Mouse (Mus musculus): ENCODE results near the gene Lztfl1. TPM values are rescaled to one million over a fixed set of nuclear protein-coding genes. Genes with fewer than 3 reads are reported as not detected.
"Not testable (repeated sequence)": the region's sequence is repeated elsewhere in the genome, so short reads cannot be mapped to it uniquely, and the experiment has no call there.

Gene Lztfl1
- 26.7 and 35.4 TPM in 2 replicates for polyA plus RNA-seq (2015; fragmentation: Nextera tagmentation; extraction: Ambion mirVana)

GRCm38 (mm10) chr9:123717186-123718008 is at the start of gene Lztfl1:
Gene Lztfl1 (minus strand): TSS chr9:123717697.
- no peaks in the 10 kb centered on the region for H3K36me3 ChIP-seq
- peak within 1 kb of the TSS; percentile 86 for H3K9ac ChIP-seq
- peaks cover 3% of the 10 kb centered on the region for H3K4me1 ChIP-seq (replicated peaks)
- no peaks in the 10 kb centered on the region for H3K9me3 ChIP-seq (replicated peaks)
- ATAC-seq (replicated peaks; ENCODE audit: insufficient number of reproducible peaks, insufficient read depth, low FRiP score, low read depth) = peak; percentile 99
- H3K27ac ChIP-seq = peak within 1 kb of the TSS; percentile 80
- H3K4me2 ChIP-seq = peak within 1 kb of the TSS; percentile 79
- H3K4me3 ChIP-seq = peak within 1 kb of the TSS; percentile 95
- WGBS = under 1% methylated on average over 55 of the region's 55 CpGs
- peaks cover 4% of the 10 kb centered on the region; the same call in 1 of the 2 replicates for H3K27me3 ChIP-seq

DNA sequence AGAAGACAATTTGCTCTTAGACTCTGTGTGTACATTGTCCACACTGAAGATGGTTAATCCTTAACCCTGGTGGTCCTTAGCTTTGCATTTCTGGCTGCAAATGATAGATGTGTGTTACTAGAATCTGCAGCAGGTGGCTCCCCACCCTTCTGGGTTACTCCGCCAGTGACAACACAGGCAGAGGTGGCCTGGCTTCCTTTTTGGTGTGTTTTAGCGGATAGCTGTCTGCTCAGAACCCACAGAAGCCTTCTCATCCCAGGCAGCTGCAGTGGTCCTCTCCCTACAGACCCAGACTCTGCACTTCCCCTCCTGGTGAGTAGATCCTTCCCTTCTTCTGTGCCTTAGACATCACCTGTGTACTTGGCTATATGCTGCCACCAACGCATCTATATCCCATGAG is 49.5 kb upstream of the Lztfl1 start:
- ATAC-seq (replicated peaks; ENCODE audit: insufficient number of reproducible peaks, insufficient read depth, low FRiP score, low read depth) = no peak
- H3K27me3 ChIP-seq = no peaks in the 10 kb centered on the region
- no peak overlapping the region for H3K9ac ChIP-seq
- no peak overlapping the region for H3K4me2 ChIP-seq
- WGBS = 60% methylated on average over 3 of the region's 3 CpGs
- no peaks in the 10 kb centered on the region for H3K9me3 ChIP-seq (replicated peaks)
- H3K4me1 ChIP-seq (replicated peaks) = no peaks in the 10 kb centered on the region
- H3K27ac ChIP-seq = no peak overlapping the region
- H3K36me3 ChIP-seq = no peaks in the 10 kb centered on the region
- no peak overlapping the region for H3K4me3 ChIP-seq

- no peak overlapping the region for H3K9ac ChIP-seq
- H3K27ac ChIP-seq = no peak overlapping the region
- H3K4me1 ChIP-seq (replicated peaks) = no peaks in the 10 kb centered on the region
- no peaks in the 10 kb centered on the region for H3K36me3 ChIP-seq
- H3K9me3 ChIP-seq (replicated peaks) = no peaks in the 10 kb centered on the region
- WGBS = 64% methylated on average over 3 of the region's 3 CpGs
- no peak overlapping the region for H3K4me3 ChIP-seq
- ATAC-seq (replicated peaks; ENCODE audit: insufficient number of reproducible peaks, insufficient read depth, low FRiP score, low read depth) = no peak
- H3K27me3 ChIP-seq = no peaks in the 10 kb centered on the region
- H3K4me2 ChIP-seq = no peak overlapping the region
Observed at GRCm38 (mm10) chr9:123763771-123764170, 46.3 kb upstream of the Lztfl1 start.

- H3K4me2 ChIP-seq = no peak overlapping the region
- no peaks in the 10 kb centered on the region for H3K4me1 ChIP-seq (replicated peaks)
- H3K36me3 ChIP-seq = no peaks in the 10 kb centered on the region
- H3K9ac ChIP-seq = no peak overlapping the region
- no peak for ATAC-seq (replicated peaks; ENCODE audit: insufficient number of reproducible peaks, insufficient read depth, low FRiP score, low read depth)
- H3K4me3 ChIP-seq = no peak overlapping the region
- H3K27ac ChIP-seq = no peak overlapping the region
- H3K27me3 ChIP-seq = no peaks in the 10 kb centered on the region
- 82% methylated on average over 4 of the region's 4 CpGs for WGBS
- no peaks in the 10 kb centered on the region for H3K9me3 ChIP-seq (replicated peaks)
Observed at GRCm38 (mm10) chr9:123762886-123763285, 45.4 kb upstream of the Lztfl1 start.

DNA sequence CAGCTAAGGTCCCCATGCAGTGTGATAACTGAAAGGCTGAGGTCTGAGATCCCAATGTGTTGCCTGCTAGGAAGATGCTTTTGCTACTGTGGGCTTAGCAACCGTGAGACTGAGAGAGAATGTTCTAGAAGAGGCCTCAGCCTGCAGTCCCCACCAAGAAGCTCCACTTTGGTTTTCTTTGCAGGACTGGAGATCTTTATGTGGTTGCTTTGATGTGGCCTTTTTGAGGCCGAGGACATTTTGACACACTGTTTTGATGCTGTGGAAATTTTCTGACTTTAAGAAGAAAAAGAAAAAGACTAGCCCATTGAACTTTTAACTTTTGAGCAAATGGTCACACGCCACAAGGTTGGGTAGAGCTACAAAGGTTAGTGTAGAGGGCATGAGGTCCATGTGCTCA is 43.3 kb upstream of the Lztfl1 start:
- Histone ChIP-seq H3K4me2 (no peak overlapping the region), H3K9me3 (replicated peaks) (no peaks in the 10 kb centered on the region), H3K4me1 (replicated peaks) (no peaks in the 10 kb centered on the region), H3K27me3 (no peaks in the 10 kb centered on the region), H3K36me3 (no peaks in the 10 kb centered on the region), H3K4me3 (no peak overlapping the region), H3K27ac (no peak overlapping the region), H3K9ac (no peak overlapping the region)
- ATAC-seq (replicated peaks; ENCODE audit: insufficient number of reproducible peaks, insufficient read depth, low FRiP score, low read depth) = no peak
- 75% methylated on average over 3 of the region's 3 CpGs for WGBS

DNA sequence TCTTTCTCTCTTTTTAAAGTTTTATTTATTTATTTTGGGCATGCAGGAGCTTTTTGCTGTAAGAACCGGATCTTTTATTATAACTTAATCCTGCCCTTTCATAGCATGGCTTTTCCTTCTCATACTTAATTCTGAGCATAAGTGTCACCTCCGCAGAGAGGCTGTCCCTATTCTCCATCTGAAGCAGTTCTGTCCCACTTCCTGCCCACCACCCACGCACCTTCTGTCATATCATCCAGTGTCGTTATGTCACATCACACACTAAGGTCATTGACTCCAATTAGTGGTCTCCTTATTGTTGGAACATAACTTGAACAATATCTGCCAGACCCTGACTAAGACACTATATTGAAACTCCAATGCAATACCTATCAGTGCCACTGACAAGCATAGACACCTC is 41.1 kb upstream of the Lztfl1 start:
- WGBS = 65% methylated on average over 4 of the region's 4 CpGs
- no peak for ATAC-seq (replicated peaks; ENCODE audit: insufficient number of reproducible peaks, insufficient read depth, low FRiP score, low read depth)
- Histone ChIP-seq H3K27me3 (no peaks in the 10 kb centered on the region), H3K36me3 (no peaks in the 10 kb centered on the region), H3K27ac (no peak overlapping the region), H3K4me2 (no peak overlapping the region), H3K9ac (no peak overlapping the region), H3K9me3 (replicated peaks) (no peaks in the 10 kb centered on the region), H3K4me3 (no peak overlapping the region), H3K4me1 (replicated peaks) (no peaks in the 10 kb centered on the region)

DNA sequence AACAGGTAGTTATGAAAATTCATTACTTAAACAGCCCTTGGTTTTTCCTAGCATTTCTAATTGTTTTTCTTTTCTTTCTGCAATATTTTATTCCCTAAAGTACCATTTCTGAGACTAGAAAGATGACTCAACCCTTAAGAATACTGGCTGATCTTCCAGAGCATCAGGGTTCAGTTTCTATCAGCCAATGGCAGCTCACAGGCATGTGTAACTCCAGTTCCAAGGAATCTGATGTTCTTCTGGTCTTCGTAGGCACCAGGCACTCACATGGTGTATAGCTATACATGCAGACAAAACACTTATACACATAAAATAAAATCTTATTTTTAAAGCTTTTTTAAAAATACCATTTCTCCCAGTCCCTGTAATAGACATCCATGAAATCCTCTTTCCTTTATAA is 40.7 kb upstream of the Lztfl1 start:
- Histone ChIP-seq H3K9me3 (replicated peaks) (no peaks in the 10 kb centered on the region), H3K9ac (no peak overlapping the region), H3K4me2 (no peak overlapping the region), H3K4me1 (replicated peaks) (no peaks in the 10 kb centered on the region), H3K27ac (no peak overlapping the region), H3K36me3 (no peaks in the 10 kb centered on the region), H3K4me3 (no peak overlapping the region), H3K27me3 (no peaks in the 10 kb centered on the region)
- ATAC-seq (replicated peaks; ENCODE audit: insufficient number of reproducible peaks, insufficient read depth, low FRiP score, low read depth) = no peak
- 75% methylated on average over 1 of the region's 1 CpGs for WGBS

- Histone ChIP-seq H3K27me3 (no peaks in the 10 kb centered on the region), H3K27ac (no peak overlapping the region), H3K4me3 (no peak overlapping the region), H3K4me1 (replicated peaks) (no peaks in the 10 kb centered on the region), H3K9ac (no peak overlapping the region), H3K9me3 (replicated peaks) (no peaks in the 10 kb centered on the region), H3K36me3 (no peaks in the 10 kb centered on the region), H3K4me2 (no peak overlapping the region)
- no peak for ATAC-seq (replicated peaks; ENCODE audit: insufficient number of reproducible peaks, insufficient read depth, low FRiP score, low read depth)
- 57% methylated on average over 2 of the region's 2 CpGs for WGBS
Observed at GRCm38 (mm10) chr9:123757326-123757725, 39.8 kb upstream of the Lztfl1 start.

- Histone ChIP-seq H3K4me1 (replicated peaks) (no peaks in the 10 kb centered on the region), H3K27ac (no peak overlapping the region), H3K9ac (no peak overlapping the region), H3K4me2 (no peak overlapping the region), H3K9me3 (replicated peaks) (no peaks in the 10 kb centered on the region), H3K4me3 (no peak overlapping the region), H3K36me3 (no peaks in the 10 kb centered on the region), H3K27me3 (no peaks in the 10 kb centered on the region)
- no peak for ATAC-seq (replicated peaks; ENCODE audit: insufficient number of reproducible peaks, insufficient read depth, low FRiP score, low read depth)
- WGBS = 59% methylated on average over 3 of the region's 3 CpGs
Observed at GRCm38 (mm10) chr9:123756752-123757151, 39.3 kb upstream of the Lztfl1 start.

DNA sequence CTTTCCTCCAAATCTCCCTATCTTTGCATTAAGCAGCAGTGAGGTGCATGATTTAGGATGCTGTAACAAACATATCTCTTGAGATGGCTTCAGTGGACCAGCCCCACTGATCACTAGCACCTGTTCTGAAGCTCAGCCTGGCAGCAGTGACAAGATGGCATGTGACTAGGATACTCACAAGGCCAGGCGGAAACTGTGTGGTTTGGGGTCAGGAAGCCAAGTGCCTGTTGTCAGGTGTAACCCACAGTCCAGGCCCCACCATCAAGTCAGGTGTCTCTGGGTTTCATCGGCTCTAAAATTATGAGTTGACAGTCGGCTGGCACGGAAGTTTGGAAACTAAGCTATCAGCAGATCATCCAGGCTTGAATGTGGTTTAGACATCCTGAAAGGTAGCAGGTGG is 36.8 kb upstream of the Lztfl1 start:
- no peaks in the 10 kb centered on the region for H3K9me3 ChIP-seq (replicated peaks)
- H3K4me3 ChIP-seq = no peak overlapping the region
- no peak overlapping the region for H3K4me2 ChIP-seq
- no peaks in the 10 kb centered on the region for H3K36me3 ChIP-seq
- 67% methylated on average over 4 of the region's 4 CpGs for WGBS
- no peak for ATAC-seq (replicated peaks; ENCODE audit: insufficient number of reproducible peaks, insufficient read depth, low FRiP score, low read depth)
- H3K27ac ChIP-seq = no peak overlapping the region
- H3K9ac ChIP-seq = no peak overlapping the region
- H3K4me1 ChIP-seq (replicated peaks) = no peaks in the 10 kb centered on the region
- H3K27me3 ChIP-seq = no peaks in the 10 kb centered on the region

DNA sequence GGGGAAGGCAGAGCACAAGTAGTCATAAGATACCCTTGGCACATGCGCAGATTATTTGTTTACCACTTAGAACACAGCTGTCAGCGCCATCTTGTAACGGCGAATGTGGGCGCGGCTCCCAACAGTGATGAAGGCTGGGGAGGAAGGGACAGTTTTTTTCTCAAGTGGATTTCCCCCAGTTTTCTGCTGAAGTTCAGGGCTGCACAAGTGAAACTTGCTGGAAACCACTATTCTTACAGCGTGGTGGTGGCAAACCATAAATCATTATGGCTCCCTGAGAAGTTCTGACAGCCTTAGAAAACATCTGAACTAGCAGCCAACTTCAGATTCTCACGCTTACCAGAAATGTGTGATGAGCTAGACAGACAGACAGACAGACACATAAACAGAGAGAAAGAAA is 32.2 kb upstream of the Lztfl1 start:
- 87% methylated on average over 7 of the region's 8 CpGs for WGBS
- ATAC-seq (replicated peaks; ENCODE audit: insufficient number of reproducible peaks, insufficient read depth, low FRiP score, low read depth) = not testable (repeated sequence)

DNA sequence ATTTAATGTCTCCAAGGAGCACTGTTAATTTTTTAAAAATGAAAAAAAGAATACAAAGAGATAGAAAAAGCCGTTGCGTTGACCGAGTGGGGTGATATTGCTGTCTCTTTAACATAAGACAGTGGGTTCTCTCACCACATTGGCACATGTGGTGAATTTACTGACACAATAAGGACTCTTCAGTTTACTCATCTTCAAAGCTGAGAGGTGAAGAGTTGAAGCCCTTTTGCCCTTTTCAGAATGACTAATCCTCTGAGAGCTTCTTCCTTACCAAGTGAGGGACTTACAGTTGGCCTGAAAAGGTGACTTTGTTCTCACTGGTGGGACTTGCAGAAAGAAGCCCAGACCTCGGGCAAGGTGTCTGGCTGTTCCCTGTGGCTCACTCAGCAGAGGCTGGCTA is 23.3 kb upstream of the Lztfl1 start:
- Histone ChIP-seq H3K36me3 (no peaks in the 10 kb centered on the region), H3K9ac (no peak overlapping the region), H3K27ac (no peak overlapping the region), H3K4me1 (replicated peaks) (no peaks in the 10 kb centered on the region), H3K27me3 (no peaks in the 10 kb centered on the region), H3K4me3 (no peak overlapping the region), H3K4me2 (no peak overlapping the region), H3K9me3 (replicated peaks) (no peaks in the 10 kb centered on the region)
- ATAC-seq (replicated peaks; ENCODE audit: insufficient number of reproducible peaks, insufficient read depth, low FRiP score, low read depth) = no peak
- WGBS = 72% methylated on average over 4 of the region's 4 CpGs

More for the DNA sequence above, 32.2 kb upstream of the Lztfl1 start:
- H3K9ac ChIP-seq; H3K36me3 ChIP-seq; H3K4me1 ChIP-seq (replicated peaks); H3K4me3 ChIP-seq; H3K9me3 ChIP-seq (replicated peaks); H3K4me2 ChIP-seq; H3K27ac ChIP-seq; H3K27me3 ChIP-seq: not testable (repeated sequence)
